Mouse (Mus musculus) heart, postnatal 10 days (tissue): ENCODE measurements around the gene Fstl4. TPM values are rescaled to one million over a fixed set of nuclear protein-coding genes. Genes with fewer than 3 reads are reported as not detected.

Experiments
- DNase-seq, 2 experiments: peaks; one replicate each; pipeline ENCODE4 v3.0.0; 2021
- intact Hi-C: fragments of 180-260 bp; cut with DNase I; formaldehyde crosslinking; loops from one replicate; pipeline ENCODE4 v1.15.1; 2025
- total RNA-seq, 2 experiments: library from RNA; stranded (reverse); gene quantifications; 2 replicates each; pipeline ENCODE4 v1.2.3; 2021

Fstl4 gene
- total RNA-seq, 2 experiments from 2014 or later = 7.7 to 8.5 TPM

DNA sequence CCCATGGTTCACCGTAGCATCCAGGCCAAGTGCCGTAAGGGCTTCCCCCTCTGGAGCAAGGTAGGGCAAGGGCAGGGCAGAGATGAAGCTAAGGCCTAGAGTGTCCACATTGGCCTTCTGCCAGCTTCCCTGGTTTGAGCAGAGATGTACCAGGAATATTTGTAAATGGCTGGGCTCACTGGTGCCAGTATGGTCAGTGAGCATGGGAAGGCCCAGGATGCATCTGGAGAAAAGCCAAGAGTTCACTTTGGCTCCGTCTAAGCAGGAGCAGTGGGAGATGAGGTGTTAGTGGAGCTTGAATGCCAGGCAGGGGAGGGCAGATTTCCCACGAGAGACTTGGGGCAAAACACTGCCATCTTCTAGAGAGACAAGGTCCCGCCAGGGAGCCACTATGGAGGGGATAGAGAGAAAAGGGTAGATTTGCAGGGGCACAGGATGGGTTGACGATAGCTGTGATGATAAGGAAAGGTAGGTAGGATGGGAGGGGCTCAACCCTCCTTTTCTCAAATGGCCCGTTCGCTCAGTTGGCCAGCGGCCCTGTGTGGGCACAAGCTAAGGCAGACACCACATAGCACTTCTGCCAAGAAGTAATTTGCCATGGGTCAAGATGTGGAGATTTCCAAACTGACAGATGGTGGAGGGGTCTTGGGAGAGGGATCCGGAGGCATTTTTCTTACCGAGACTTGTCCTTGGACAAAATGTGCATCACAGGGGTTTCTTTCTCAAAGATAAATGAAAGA, 354.0 kb downstream of the Fstl4 start:
- DNase-seq = no peak
- intact Hi-C loops = no loop called here

DNA sequence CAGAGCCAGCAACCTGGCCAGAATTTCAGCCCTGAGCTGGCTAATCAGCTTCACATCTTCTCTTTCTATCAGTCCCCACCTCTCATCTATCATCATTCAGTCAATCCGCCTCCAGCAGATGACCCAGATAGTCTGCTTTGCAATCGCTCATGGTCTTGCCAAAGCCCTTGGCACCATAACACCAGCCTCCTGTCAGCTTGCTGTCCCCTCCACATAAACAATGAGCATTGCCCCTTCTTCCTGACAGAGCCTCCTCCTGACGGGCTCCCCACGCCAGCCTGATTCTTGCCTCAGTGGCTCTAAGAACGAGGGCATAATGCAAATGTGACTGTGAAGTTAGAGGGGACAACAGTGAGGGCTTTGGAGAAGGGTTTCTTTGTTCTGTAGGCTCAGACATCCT, 355.5 kb downstream of the Fstl4 start:
- intact Hi-C loops = no loop called here
- no peak for DNase-seq

DNA sequence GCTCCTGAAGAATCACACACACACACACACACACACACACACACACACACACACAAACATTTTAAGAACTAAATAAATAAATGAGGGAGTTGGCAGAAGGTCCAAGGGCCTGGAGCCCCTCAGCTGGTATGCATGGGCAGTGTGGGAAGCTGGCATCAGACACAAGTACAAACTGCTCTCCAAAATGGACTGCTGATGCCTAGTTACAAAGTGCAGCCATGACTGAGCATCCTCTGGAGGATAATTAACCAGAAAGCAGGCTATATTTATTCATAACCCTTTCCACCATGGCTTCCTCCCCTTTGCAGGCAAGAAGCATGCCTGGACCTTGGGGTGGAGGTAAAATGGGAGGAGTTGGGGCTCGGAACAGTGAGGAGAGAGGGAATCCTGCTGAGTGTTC, 356.8 kb downstream of the Fstl4 start:
- no peak for DNase-seq
- intact Hi-C loops = no loop called here

DNA sequence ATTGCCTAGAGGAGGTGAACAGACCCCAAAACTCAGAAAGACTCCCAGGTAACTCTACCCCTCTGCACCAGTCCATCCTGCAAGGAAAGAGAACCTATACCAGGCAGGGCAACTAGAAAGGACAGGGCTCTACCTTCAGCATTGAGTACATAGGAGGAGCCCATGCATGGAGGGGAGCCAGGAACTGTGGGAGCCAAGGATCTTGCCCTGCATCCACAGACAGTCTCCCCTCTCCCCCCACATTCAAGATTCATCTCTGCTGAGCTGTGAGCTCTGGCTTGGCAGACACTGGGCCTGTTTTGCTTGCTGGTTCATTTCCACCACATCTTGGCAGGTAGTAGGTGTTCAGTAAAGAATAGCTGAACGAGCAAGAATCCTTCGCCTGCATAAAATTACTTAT, 360.4 kb downstream of the Fstl4 start:
- intact Hi-C loops = no loop called here
- DNase-seq = no peak

DNA sequence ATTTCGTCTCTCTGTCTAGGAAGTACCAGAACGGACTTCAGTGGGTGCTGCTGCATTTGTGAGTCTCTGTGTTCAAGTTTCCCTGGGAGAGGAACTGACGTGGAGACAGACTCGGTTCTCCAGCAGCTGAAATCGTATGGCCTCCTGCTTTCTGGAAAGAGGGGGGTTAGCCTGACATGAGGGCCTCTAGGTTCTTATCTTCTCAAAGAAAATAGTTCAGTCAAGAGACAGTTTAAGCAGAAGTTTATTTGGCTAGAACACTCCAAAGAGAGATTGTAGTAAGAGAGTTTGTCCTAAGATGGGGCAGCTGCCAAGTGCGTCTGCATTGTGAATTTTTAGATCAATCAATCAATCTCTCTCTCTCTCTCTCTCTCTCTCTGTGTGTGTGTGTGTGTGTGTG, 362.2 kb downstream of the Fstl4 start:
- intact Hi-C loops = no loop called here
- no peak for DNase-seq

DNA sequence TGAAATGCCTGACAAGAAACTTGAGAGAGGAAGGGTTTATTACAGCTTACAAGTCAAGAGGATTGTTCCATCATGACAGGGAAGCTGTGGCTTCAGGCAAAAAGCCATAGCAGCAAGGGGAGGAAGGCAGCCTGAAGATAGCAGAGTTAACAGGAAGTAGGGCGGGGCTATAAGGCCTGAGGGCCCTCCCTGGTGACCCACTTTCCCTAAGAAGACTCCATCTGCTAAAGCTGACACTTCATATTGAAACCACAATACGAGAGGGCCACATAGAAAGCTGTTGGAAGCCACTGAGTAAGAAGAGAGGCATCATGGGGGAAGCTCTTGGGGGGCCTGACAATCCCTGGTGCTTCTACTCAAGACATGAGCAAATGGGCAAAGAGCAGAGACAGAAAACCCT, 364.2 kb downstream of the Fstl4 start:
- intact Hi-C loops = no loop called here

DNA sequence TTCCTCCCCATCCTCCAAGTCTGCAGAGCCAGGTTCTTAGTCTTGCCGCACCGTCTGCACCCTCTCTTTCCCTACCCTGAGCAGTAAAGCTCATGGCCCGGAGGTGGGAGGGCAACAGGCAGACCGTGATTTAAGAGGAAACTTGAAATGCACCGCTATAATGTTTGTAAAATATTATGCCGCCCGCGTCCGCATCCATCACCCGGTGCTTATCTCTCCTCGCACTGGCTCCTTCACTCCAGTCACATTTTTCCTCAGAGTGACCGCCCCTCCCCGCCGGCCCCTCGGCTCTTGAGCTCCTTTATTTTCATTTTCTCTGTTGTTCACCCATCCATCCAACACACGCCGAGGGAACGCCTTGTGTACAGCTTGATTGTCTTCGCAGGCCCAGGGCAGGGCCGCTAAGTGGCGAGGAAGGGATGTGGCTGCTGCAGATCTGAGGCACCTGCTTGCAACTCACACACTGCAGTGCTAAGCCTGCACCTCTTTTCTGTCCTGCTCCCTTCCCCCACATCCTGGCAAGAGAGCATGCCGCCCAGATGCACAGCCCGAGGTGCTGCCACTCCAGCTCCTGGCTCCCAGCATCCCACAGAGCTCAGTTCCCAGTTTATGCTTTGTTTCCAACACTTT, 368.1 kb downstream of the Fstl4 start:
- intact Hi-C loops = no loop called here

More for the DNA sequence above, 364.2 kb downstream of the Fstl4 start:
- DNase-seq = no peak

DNA sequence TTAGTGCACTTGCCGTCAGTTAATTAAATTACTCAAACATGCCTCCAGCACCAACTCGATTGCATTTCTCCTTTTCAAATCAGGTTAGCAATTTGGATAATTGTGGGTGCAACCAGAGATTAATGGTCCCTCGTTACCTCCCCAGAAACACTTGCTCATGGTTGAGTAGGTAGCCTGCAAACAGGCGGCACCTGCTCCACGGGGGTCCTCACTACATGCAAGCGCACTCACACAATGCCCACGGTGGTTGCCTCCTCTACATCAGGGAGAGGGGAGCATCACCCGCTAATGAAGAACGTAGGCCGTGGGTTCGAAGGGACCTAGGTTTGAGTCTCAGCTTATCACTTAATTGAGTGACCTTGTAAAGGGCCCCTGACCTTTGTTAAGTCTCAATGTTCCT, 371.9 kb downstream of the Fstl4 start:
- no peak for DNase-seq
- intact Hi-C loops = no loop called here

More for the DNA sequence above, 368.1 kb downstream of the Fstl4 start:
- DNase-seq = no peak

DNA sequence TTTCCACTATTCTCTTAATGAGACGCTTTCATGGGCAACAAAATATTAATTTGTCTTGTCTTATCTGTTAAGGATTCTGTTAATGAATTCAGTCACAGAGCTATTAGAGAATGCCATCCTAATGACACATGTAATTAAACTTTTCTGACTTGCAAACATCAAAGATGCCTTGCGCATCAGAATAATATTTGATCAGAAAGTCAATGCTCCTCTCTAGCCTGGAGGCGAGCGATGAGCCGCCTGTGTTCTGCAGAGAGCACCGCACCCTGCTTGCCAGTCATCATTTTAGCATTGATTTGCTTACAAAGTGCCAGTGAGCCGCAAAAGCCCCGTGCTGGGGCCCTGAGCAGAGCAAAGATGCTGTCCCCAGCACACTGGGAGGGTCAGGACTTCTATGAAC, 372.9 kb downstream of the Fstl4 start:
- no peak for DNase-seq
- intact Hi-C loops = no loop called here

DNA sequence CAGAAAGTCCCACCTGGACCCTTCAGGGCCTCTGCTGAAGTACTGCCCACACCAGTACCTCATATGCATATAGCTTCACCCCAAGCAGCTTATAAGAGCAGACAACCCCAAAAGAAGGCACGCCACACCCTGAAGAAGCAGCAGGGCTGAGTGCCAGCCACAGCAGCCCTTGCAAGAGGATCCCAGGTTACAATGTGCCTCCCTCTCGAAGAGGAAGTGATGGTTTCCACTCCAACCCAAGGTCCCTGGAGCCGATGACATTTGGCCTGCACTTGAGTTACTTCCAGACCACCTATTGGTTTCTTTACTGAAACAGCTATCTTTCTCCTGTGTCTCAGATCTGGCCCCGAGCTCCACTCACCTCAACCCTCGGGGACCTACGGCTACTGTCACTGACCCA, 373.8 kb downstream of the Fstl4 start:
- intact Hi-C loops = no loop called here
- DNase-seq = no peak

DNA sequence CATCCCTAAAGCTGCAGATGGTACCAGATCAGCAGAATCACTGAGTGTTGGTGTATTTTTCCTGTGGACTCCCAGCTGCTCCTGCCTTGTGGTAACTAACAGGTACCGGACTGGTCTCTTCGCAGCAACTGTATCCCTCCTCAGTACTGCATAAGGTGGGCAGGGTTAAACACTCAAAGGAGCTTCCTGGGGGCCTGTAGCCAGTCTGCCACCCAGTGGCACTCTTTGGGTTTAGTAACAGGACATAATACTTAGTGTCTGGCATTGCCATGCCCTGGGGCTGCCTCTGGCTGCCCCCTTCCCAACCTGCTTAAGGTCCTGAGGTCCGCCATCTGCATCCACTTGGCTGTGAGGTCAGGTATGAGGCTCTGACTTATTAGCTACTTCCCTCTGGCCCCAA, 375.2 kb downstream of the Fstl4 start:
- DNase-seq = no peak
- intact Hi-C loops = no loop called here

DNA sequence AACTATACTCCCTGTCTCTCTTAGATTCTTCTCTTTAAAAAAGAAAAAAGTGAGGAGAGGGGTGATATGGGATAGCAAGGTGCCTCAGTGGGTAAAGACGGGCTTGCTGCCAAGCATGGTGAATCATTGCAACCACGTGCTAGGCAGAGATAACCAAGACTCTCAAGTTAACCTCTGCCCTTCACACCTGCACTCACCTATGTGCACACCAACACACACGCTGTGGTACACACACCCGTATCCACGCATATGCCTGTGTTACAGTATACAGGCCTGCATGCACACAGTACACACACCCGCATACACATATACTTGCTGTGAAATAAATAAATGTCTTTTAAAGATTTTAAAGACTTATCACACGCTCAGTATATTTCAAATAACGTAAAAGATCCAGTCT, 375.8 kb downstream of the Fstl4 start:
- DNase-seq = no peak
- intact Hi-C loops = no loop called here

DNA sequence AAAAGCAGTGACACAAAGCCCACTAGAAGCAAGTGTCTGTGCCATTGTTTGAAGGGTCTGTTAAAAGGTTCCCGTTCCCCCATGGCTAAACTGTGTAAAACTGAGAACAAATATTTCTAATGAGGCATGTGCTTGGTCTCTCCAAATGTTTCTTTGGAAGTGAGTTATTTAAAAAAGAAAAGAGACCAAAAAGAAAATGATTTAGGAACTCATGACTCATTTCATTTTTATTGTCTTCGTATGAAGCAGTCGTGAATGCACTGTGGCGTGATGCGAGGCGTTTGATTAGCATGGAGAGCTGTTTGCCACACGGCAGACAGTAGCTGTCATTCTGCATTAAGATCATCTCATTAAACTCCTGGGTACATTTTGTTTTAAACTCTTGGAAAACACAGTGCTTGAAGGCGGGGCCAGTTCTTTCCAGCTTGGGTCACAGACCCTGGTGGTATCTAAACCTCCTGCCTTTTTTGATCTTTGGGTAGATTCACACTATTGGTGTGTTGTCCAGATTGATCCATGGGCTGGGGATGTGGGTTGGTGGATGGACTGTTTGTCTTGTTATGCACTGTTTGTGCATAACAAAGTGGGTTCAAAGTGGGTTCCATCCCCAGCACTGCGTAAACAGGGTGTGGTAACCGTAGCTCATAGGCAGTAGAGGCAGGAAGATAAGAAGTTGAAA, 376.4 kb downstream of the Fstl4 start:
- DNase-seq = no peak
- intact Hi-C loops = no loop called here

DNA sequence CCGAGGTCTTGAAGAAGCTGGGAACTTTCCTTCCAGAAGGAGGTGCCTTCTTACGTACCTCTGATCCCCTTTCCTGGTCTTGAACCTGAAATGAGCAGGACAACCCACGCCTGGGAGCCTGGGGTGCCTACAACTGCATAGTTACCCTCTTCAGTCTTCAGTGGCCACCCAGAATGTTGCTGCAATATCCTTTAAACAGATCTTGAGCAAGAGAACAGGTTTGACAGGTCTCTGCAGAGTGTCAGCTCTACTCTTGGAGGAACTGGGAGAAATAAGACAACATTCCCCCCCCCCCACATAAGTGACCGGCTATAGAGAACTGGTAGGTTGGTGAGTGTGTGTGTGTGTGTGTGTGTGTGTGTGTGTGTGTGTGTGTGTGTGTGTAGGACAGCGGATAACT, 379.1 kb downstream of the Fstl4 start:
- intact Hi-C loops = no loop called here

DNA sequence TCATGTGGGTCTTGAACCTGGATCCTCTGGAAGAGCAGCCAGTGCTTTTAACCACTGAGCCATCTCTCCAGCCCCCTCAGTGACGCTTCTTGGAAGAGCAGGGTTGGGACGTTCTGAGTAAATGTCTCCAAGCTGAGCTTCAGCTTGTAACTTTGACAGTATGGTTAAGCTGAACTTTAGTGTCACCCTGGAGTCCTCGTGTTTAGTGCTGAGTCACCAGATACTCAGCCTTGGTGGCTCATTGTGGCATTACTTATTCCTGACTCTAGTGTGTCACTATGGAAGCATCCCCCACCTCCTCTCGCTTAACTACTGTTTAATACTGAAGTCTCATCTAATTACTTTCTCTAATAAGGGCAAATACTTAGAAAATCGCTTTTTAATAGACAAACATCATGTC, 380.1 kb downstream of the Fstl4 start:
- intact Hi-C loops = no loop called here
- no peak for DNase-seq

More for the DNA sequence above, 379.1 kb downstream of the Fstl4 start:
- DNase-seq = no peak

DNA sequence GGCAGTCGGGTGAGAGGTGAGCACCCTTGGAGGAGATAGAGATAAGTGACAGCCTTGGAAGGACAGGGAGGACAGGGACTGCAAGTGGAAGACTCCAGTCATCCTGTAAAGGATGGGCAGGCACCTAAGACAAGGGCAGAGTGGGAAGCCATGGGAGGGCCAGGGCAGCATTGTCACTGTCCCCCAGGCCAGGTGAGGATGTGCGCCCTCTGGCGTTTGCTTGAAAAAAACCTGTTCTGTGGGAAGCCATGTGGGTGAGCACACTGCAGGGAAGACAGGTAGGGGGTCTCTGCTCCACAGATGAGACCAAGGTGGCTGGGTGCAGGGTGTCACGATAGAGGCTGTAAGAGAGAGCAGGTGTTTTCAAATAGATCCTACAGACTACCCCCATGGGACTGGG, 381.9 kb downstream of the Fstl4 start:
- intact Hi-C loops = loop anchor here (5.0 kb wide), 1 partner anchor 724 kb away; no protein-coding TSS in a partner anchor
- DNase-seq = peak; percentile 23 to 46

DNA sequence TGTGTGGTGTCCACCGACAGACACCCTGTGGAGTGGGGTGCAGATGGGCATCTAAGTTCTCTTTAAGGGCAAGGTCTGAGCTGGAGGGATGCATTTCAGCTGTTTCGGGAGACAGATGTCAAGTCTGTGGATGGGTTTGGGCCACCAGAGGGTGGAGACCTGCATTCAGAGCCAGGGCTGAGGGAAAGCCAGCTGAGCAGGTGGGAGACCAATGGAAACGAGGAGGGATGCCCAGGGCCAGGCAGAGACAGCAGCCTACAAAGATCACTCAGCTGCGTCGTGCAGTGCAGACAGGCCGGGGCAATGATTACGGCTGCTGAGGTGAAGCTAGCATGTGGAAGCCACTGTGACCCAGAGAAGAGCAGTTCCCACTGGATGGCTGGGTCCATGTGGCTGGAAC, 392.0 kb downstream of the Fstl4 start:
- no peak for DNase-seq
- intact Hi-C loops = no loop called here

DNA sequence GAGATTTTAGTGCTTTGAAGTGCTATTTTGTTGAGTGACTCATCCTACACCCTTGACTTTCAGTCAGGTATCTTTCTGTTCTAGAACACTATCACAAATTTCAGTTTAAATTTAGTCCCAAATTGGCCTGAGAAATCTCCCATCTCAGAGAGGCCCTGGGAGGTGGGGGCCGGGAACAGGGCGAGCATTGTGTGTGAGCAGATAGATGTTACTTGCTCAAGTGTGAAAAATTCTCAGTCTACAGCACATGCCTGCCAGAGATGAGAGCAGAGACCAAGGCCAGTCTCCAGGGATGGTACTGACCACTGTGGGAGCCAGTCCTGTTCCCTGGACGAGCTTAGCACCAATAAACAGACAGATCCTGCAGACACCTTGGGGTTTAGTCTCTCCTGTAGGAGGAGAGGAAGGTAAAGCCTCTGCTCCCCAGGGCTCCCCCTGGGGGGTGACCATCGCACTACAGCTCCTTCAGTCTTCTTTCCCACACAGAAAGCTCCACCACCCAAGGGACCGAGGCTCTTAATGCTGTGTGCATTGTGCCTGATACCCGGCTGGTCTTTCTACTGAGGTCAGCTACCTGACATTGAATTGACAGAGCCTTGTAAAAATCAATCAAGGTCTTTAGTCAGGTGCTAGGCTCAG, 393.3 kb downstream of the Fstl4 start:
- intact Hi-C loops = no loop called here
- DNase-seq = no peak

DNA sequence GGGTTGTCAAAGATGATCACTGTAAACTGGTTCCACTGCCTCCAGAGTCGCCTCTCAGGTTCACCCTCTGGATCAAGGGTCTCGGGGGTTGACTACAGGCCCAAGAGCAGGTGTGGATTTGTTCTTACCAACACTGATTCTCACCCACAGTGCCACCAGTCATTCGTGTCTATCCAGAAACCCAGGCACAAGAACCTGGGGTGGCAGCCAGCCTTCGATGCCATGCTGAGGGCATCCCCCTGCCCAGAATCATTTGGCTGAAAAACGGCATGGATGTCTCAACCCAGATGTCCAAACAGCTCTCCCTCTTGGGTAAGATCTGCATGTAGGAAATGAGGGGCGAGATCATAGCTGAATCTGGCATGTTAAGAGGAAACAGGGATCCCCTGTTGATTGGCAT, 398.0 kb downstream of the Fstl4 start:
- intact Hi-C loops = no loop called here
- DNase-seq = no peak

DNA sequence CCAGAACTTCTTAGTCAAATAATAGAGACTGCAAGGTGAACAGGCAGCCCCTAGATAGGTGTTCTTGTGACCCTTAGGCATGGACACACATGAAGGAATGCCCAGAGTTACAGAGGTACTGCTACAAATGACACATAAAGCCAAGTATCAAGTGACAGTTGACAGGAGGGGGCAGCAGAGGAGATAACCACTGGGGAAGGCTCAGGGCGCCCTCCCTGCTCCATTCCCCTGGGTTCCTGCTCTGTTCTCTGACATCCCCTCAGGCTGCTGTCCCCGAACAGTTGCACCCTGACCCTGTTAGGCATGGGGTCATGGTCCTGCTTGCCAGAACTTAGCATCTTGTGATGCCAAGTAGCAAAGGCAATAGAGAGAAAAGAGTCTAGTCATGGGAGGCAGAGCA, 402.0 kb downstream of the Fstl4 start:
- DNase-seq = no peak

DNA sequence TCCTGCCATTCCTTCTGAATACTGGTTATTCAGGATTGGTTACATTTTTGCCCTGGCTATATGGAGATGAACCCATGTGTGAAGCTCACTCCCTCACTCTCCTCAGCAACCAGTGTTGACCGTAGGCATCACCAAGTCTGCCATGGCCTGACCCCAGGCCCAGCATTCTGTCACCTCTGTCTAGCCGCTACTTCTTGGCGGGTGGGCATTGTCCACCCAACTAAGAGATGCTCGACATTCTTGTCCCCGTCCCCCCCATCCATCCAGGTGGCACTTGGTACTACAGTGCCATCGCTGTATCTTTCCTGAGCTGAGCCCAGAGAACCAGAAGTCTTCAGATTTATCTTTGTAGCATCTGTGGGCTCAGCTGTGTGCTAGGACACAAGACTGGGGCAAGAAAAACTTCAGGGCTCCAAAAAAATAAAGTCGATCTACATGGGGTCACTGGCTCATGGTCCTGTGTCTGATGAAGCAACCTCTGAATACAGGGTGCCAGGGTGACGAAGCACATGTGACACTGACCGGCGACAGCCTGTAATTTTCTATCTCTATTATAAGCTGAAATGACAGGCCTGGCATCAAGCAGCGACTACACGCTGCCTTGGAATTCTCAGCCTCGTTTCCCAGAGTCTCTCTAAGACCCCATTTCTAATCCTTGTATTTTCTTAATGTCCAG, 417.9 kb downstream of the Fstl4 start:
- DNase-seq = peak in 1 of 2 experiments; percentile 9
- intact Hi-C loops = no loop called here

More for the DNA sequence above, 402.0 kb downstream of the Fstl4 start:
- intact Hi-C loops = no loop called here
